Mouse (Mus musculus) hindbrain, embryonic 14.5 days (tissue): ENCODE results near the gene Srebf2. TPM values are rescaled to one million over a fixed set of nuclear protein-coding genes. Genes with fewer than 3 reads are reported as not detected.

ENCODE experiments used
- ATAC-seq: fragments of 200-750 bp; cut with Nextera tagmentation; 2 replicates; pipeline ENCODE4 v1.8.0; 2017; ENCODE audit warnings: moderate number of reproducible peaks, mild to moderate bottlenecking, moderate TSS enrichment, moderate library complexity; ENCODE audit not compliant: low FRiP score
- DNase-seq: peaks from one replicate; pipeline ENCODE4 v3.0.0-alpha.2; 2015; ENCODE audit warnings: low spot score
- H3K27ac ChIP-seq: fragments of 300-500 bp; sonication (generic); 2 replicates; pipeline ENCODE4 v1.5.1; 2014; ENCODE audit warnings: mild to moderate bottlenecking, moderate library complexity
- H3K27me3 ChIP-seq: fragments of 300-500 bp; sonication (generic); 2 replicates; pipeline ENCODE4 v1.6.1; 2014; ENCODE audit warnings: mild to moderate bottlenecking, low read length, mixed read lengths; ENCODE audit not compliant: control insufficient read depth, insufficient read depth
- H3K36me3 ChIP-seq: fragments of 300-500 bp; sonication (generic); replicated peaks from 2 replicates; pipeline ENCODE4 v1.6.1; 2014; ENCODE audit not compliant: control insufficient read depth, insufficient read depth
- H3K4me1 ChIP-seq: fragments of 300-500 bp; sonication (generic); replicated peaks from 2 replicates; pipeline ENCODE4 v1.6.1; 2014; ENCODE audit warnings: antibody characterized with exemption, low read length, mixed read lengths; ENCODE audit not compliant: control insufficient read depth, insufficient read depth
- H3K4me2 ChIP-seq: fragments of 300-500 bp; sonication (generic); replicated peaks from 2 replicates; pipeline ENCODE4 v1.6.1; 2014; ENCODE audit warnings: mild to moderate bottlenecking, moderate library complexity
- H3K4me3 ChIP-seq: fragments of 300-500 bp; sonication (generic); replicated peaks from 2 replicates; pipeline ENCODE4 v1.5.1; 2014; ENCODE audit warnings: mild to moderate bottlenecking, low read length
- H3K9ac ChIP-seq: fragments of 300-500 bp; sonication (generic); 2 replicates; pipeline ENCODE4 v1.6.1; 2014
- H3K9me3 ChIP-seq: fragments of 300-500 bp; sonication (generic); 2 replicates; pipeline ENCODE4 v1.6.1; 2016; ENCODE audit warnings: low read length; ENCODE audit not compliant: control insufficient read depth
- WGBS: fragments of 180-500 bp; shearing (Covaris S2); extraction: QIAGEN DNeasy Blood & Tissue Kit; methylation state at CpG from one replicate; pipeline ENCODE4 v1.1.7; 2014; 5-methylcytosine and 5-hydroxymethylcytosine counted together
- polyA plus RNA-seq: library from polyadenylated mRNA; unstranded; fragments of >200 nt; fragmentation: Nextera tagmentation; extraction: Ambion mirVana; gene quantifications from 2 replicates; pipeline ENCODE4 v1.2.1, GENCODE M21; 2014

Gene Srebf2
- polyA plus RNA-seq, 1 experiment from 2014 or later = 154 TPM

GRCm38 (mm10) chr15:82138565-82138964 is 8.4 kb upstream of the Srebf2 start:
- no peak for ATAC-seq
- no peak overlapping the region for H3K4me3 ChIP-seq
- H3K9ac ChIP-seq = no peak overlapping the region
- 46% methylated on average over 4 of the region's 4 CpGs for WGBS
- H3K27me3 ChIP-seq = no peaks in the 10 kb centered on the region
- no peaks in the 10 kb centered on the region for H3K4me1 ChIP-seq
- no peak overlapping the region for H3K4me2 ChIP-seq
- H3K9me3 ChIP-seq = no peaks in the 10 kb centered on the region
- DNase-seq = peak; percentile 63
- H3K27ac ChIP-seq = no peak overlapping the region
- peaks cover 7% of the 10 kb centered on the region for H3K36me3 ChIP-seq

GRCm38 (mm10) chr15:82139196-82139595 is 7.8 kb upstream of the Srebf2 start:
- Histone ChIP-seq H3K4me2 (no peak overlapping the region), H3K36me3 (peaks cover 7% of the 10 kb centered on the region), H3K9me3 (no peaks in the 10 kb centered on the region), H3K27me3 (no peaks in the 10 kb centered on the region), H3K9ac (no peak overlapping the region), H3K4me1 (no peaks in the 10 kb centered on the region; the same call in 1 of the 2 replicates), H3K27ac (no peak overlapping the region), H3K4me3 (no peak overlapping the region)
- WGBS = 93% methylated on average over 8 of the region's 8 CpGs
- DNase-seq = no peak
- no peak for ATAC-seq

- no peaks in the 10 kb centered on the region; the same call in 1 of the 2 replicates for H3K4me1 ChIP-seq
- H3K9me3 ChIP-seq = no peaks in the 10 kb centered on the region
- H3K4me2 ChIP-seq = no peak overlapping the region
- H3K9ac ChIP-seq = no peak overlapping the region
- peaks cover 7% of the 10 kb centered on the region for H3K36me3 ChIP-seq
- DNase-seq (no peak), ATAC-seq (no peak)
- H3K27ac ChIP-seq = no peak overlapping the region
- no peak overlapping the region for H3K4me3 ChIP-seq
- no peaks in the 10 kb centered on the region for H3K27me3 ChIP-seq
- WGBS = 90% methylated on average over 3 of the region's 3 CpGs
These were observed 6.6 kb upstream of the Srebf2 start for GRCm38 (mm10) chr15:82140355-82140754.

GRCm38 (mm10) chr15:82144157-82144556 is 2.8 kb upstream of the Srebf2 start:
- 81% methylated on average over 5 of the region's 5 CpGs for WGBS

GRCm38 (mm10) chr15:82145408-82145807 is 1.6 kb upstream of the Srebf2 start:
- Histone ChIP-seq H3K27me3 (no peaks in the 10 kb centered on the region), H3K4me3 (no peak overlapping the region), H3K4me1 (peaks cover 29% of the 10 kb centered on the region), H3K27ac (peak overlapping the region; percentile 99), H3K36me3 (peaks cover 7% of the 10 kb centered on the region), H3K9ac (no peak overlapping the region), H3K9me3 (no peaks in the 10 kb centered on the region), H3K4me2 (no peak overlapping the region)
- 33% methylated on average over 2 of the region's 2 CpGs for WGBS
- no peak for DNase-seq
- ATAC-seq = no peak

More at GRCm38 (mm10) chr15:82144157-82144556, 2.8 kb upstream of the Srebf2 start:
- no peak for DNase-seq
- Histone ChIP-seq H3K4me2 (no peak overlapping the region), H3K4me3 (no peak overlapping the region), H3K9ac (no peak overlapping the region), H3K36me3 (peaks cover 7% of the 10 kb centered on the region), H3K27me3 (no peaks in the 10 kb centered on the region), H3K27ac (peak overlapping the region; percentile 99), H3K4me1 (peaks cover 21% of the 10 kb centered on the region), H3K9me3 (no peaks in the 10 kb centered on the region)
- no peak for ATAC-seq

GRCm38 (mm10) chr15:82145851-82146769 is 871 bp upstream of the Srebf2 start:
- no peaks in the 10 kb centered on the region for H3K9me3 ChIP-seq
- H3K27ac ChIP-seq = peak overlapping the region; percentile 99
- DNase-seq (peak; percentile 42), ATAC-seq (0 out of 2 replicates have a peak, but pooled peaks have one; percentile 1)
- peak overlapping the region; percentile 45 for H3K9ac ChIP-seq
- 15% methylated on average over 11 of the region's 11 CpGs for WGBS
- peak overlapping the region; percentile 53 for H3K4me2 ChIP-seq
- H3K4me3 ChIP-seq = peak overlapping the region; percentile 91
- no peaks in the 10 kb centered on the region for H3K27me3 ChIP-seq
- H3K36me3 ChIP-seq = peaks cover 4% of the 10 kb centered on the region
- peaks cover 29% of the 10 kb centered on the region for H3K4me1 ChIP-seq

- Histone ChIP-seq H3K9me3 (no peaks in the 10 kb centered on the region), H3K4me2 (peak overlapping the region; percentile 88), H3K27ac (peak overlapping the region; percentile 99), H3K9ac (peak overlapping the region; percentile 83), H3K4me3 (peak overlapping the region; percentile 91), H3K27me3 (no peaks in the 10 kb centered on the region), H3K36me3 (no peaks in the 10 kb centered on the region), H3K4me1 (peaks cover 37% of the 10 kb centered on the region)
- ATAC-seq (peak; percentile 1; the same call in 1 of the 2 replicates), DNase-seq (peak; percentile 46)
- WGBS = under 1% methylated on average over 44 of the region's 50 CpGs
These were observed 680 bp downstream of the Srebf2 start for GRCm38 (mm10) chr15:82147611-82148111.

GRCm38 (mm10) chr15:82148510-82148911 is 1.5 kb downstream of the Srebf2 start:
- peak overlapping the region; percentile 91 for H3K4me3 ChIP-seq
- peaks cover 42% of the 10 kb centered on the region for H3K4me1 ChIP-seq
- H3K27me3 ChIP-seq = no peaks in the 10 kb centered on the region
- WGBS = 27% methylated on average over 9 of the region's 9 CpGs
- peak overlapping the region; percentile 99 for H3K27ac ChIP-seq
- H3K9ac ChIP-seq = peak overlapping the region; percentile 83
- H3K4me2 ChIP-seq = peak overlapping the region; percentile 88
- ATAC-seq = no peak
- H3K9me3 ChIP-seq = no peaks in the 10 kb centered on the region
- DNase-seq = no peak
- H3K36me3 ChIP-seq = no peaks in the 10 kb centered on the region

- Histone ChIP-seq H3K27ac (no peak overlapping the region), H3K4me2 (peak overlapping the region; percentile 88; the same call in 1 of the 2 replicates), H3K4me3 (no peak overlapping the region), H3K9me3 (no peaks in the 10 kb centered on the region), H3K27me3 (no peaks in the 10 kb centered on the region), H3K9ac (no peak overlapping the region), H3K4me1 (peaks cover 42% of the 10 kb centered on the region), H3K36me3 (no peaks in the 10 kb centered on the region)
- no peak for DNase-seq
- ATAC-seq = no peak
These were observed 3.1 kb downstream of the Srebf2 start for GRCm38 (mm10) chr15:82150042-82150441.
